Mouse (Mus musculus): ENCODE results near the gene Camk1d. TPM values are rescaled to one million over a fixed set of nuclear protein-coding genes. Genes with fewer than 3 reads are reported as not detected.
A peak's percentile ranks its signal among the peaks of the same experiment; 100 is the strongest.

Camk1d gene
- 1.3 and 2.4 TPM in 2 replicates for polyA plus RNA-seq (2014; fragmentation: Nextera tagmentation; extraction: Ambion mirVana)

GRCm38 (mm10) chr2:5714211-5715053 lies at the start of gene Camk1d:
TSS of gene Camk1d (minus strand) at chr2:5714515.
- Histone ChIP-seq H3K4me1 (ENCODE audit: control insufficient read depth, insufficient read depth, low read length) (peaks cover 5% of the 10 kb centered on the region; the same call in 1 of the 2 replicates), H3K36me3 (ENCODE audit: control insufficient read depth, insufficient read depth, low read length) (no peaks in the 10 kb centered on the region), H3K9ac (ENCODE audit: low read depth, low read length) (peak within 1 kb of the TSS; percentile 56; the same call in 1 of the 2 replicates), H3K4me2 (replicated peaks; ENCODE audit: low read depth, low read length) (peak within 1 kb of the TSS; percentile 96), H3K4me3 (ENCODE audit: low read length) (peak within 1 kb of the TSS; percentile 67), H3K27ac (ENCODE audit: low read depth, low read length) (no peak within 1 kb of the TSS), H3K9me3 (ENCODE audit: control insufficient read depth, low read length) (peaks cover 3% of the 10 kb centered on the region; the same call in 1 of the 2 replicates), H3K27me3 (ENCODE audit: control insufficient read depth, insufficient read depth, low read length) (peaks cover 13% of the 10 kb centered on the region)
- ATAC-seq (ENCODE audit: low FRiP score, low TSS enrichment) = peak; percentile 84
- 0% methylated on average over 72 of the region's 80 CpGs for WGBS

GRCm38 (mm10) chr2:5762031-5762430 lies 47.7 kb upstream of the Camk1d start:
- Histone ChIP-seq H3K27ac (ENCODE audit: low read depth, low read length) (no peak overlapping the region), H3K36me3 (ENCODE audit: control insufficient read depth, insufficient read depth, low read length) (no peaks in the 10 kb centered on the region), H3K9ac (ENCODE audit: low read depth, low read length) (no peak overlapping the region), H3K4me3 (ENCODE audit: low read length) (no peak overlapping the region), H3K4me1 (ENCODE audit: control insufficient read depth, insufficient read depth, low read length) (no peaks in the 10 kb centered on the region), H3K4me2 (replicated peaks; ENCODE audit: low read depth, low read length) (no peak overlapping the region), H3K9me3 (ENCODE audit: control insufficient read depth, low read length) (no peaks in the 10 kb centered on the region), H3K27me3 (ENCODE audit: control insufficient read depth, insufficient read depth, low read length) (no peaks in the 10 kb centered on the region)
- ATAC-seq (ENCODE audit: low FRiP score, low TSS enrichment) = no peak
- WGBS = 87% methylated on average over 3 of the region's 3 CpGs

- H3K27ac ChIP-seq (ENCODE audit: low read depth, low read length) = no peak overlapping the region
- H3K9me3 ChIP-seq (ENCODE audit: control insufficient read depth, low read length) = no peaks in the 10 kb centered on the region
- WGBS = 94% methylated on average over 8 of the region's 8 CpGs
- H3K4me3 ChIP-seq (ENCODE audit: low read length) = no peak overlapping the region
- H3K27me3 ChIP-seq (ENCODE audit: control insufficient read depth, insufficient read depth, low read length) = no peaks in the 10 kb centered on the region
- H3K4me1 ChIP-seq (ENCODE audit: control insufficient read depth, insufficient read depth, low read length) = no peaks in the 10 kb centered on the region
- no peaks in the 10 kb centered on the region for H3K36me3 ChIP-seq (ENCODE audit: control insufficient read depth, insufficient read depth, low read length)
- H3K4me2 ChIP-seq (replicated peaks; ENCODE audit: low read depth, low read length) = no peak overlapping the region
- no peak for ATAC-seq (ENCODE audit: low FRiP score, low TSS enrichment)
- no peak overlapping the region for H3K9ac ChIP-seq (ENCODE audit: low read depth, low read length)
Observed at GRCm38 (mm10) chr2:5760479-5761008, 46.2 kb upstream of the Camk1d start.

GRCm38 (mm10) chr2:5758569-5758968 lies 44.3 kb upstream of the Camk1d start:
- WGBS = 95% methylated on average over 2 of the region's 2 CpGs
- H3K9me3 ChIP-seq (ENCODE audit: control insufficient read depth, low read length) = no peaks in the 10 kb centered on the region
- H3K4me1 ChIP-seq (ENCODE audit: control insufficient read depth, insufficient read depth, low read length) = no peaks in the 10 kb centered on the region
- H3K36me3 ChIP-seq (ENCODE audit: control insufficient read depth, insufficient read depth, low read length) = no peaks in the 10 kb centered on the region
- ATAC-seq (ENCODE audit: low FRiP score, low TSS enrichment) = no peak
- H3K27me3 ChIP-seq (ENCODE audit: control insufficient read depth, insufficient read depth, low read length) = no peaks in the 10 kb centered on the region
- no peak overlapping the region for H3K9ac ChIP-seq (ENCODE audit: low read depth, low read length)
- H3K4me2 ChIP-seq (replicated peaks; ENCODE audit: low read depth, low read length) = no peak overlapping the region
- no peak overlapping the region for H3K27ac ChIP-seq (ENCODE audit: low read depth, low read length)
- no peak overlapping the region for H3K4me3 ChIP-seq (ENCODE audit: low read length)

GRCm38 (mm10) chr2:5750872-5751271 lies 36.6 kb upstream of the Camk1d start:
- no peaks in the 10 kb centered on the region for H3K9me3 ChIP-seq (ENCODE audit: control insufficient read depth, low read length)
- no peak overlapping the region for H3K9ac ChIP-seq (ENCODE audit: low read depth, low read length)
- WGBS = 87% methylated on average over 3 of the region's 3 CpGs
- H3K4me1 ChIP-seq (ENCODE audit: control insufficient read depth, insufficient read depth, low read length) = peaks cover 8% of the 10 kb centered on the region; the same call in 1 of the 2 replicates
- H3K36me3 ChIP-seq (ENCODE audit: control insufficient read depth, insufficient read depth, low read length) = no peaks in the 10 kb centered on the region
- H3K27ac ChIP-seq (ENCODE audit: low read depth, low read length) = no peak overlapping the region
- H3K27me3 ChIP-seq (ENCODE audit: control insufficient read depth, insufficient read depth, low read length) = no peaks in the 10 kb centered on the region
- no peak overlapping the region for H3K4me2 ChIP-seq (replicated peaks; ENCODE audit: low read depth, low read length)
- ATAC-seq (ENCODE audit: low FRiP score, low TSS enrichment) = no peak
- no peak overlapping the region for H3K4me3 ChIP-seq (ENCODE audit: low read length)

- Histone ChIP-seq H3K9ac (ENCODE audit: low read depth, low read length) (no peak overlapping the region), H3K27me3 (ENCODE audit: control insufficient read depth, insufficient read depth, low read length) (no peaks in the 10 kb centered on the region), H3K4me2 (replicated peaks; ENCODE audit: low read depth, low read length) (no peak overlapping the region), H3K9me3 (ENCODE audit: control insufficient read depth, low read length) (no peaks in the 10 kb centered on the region), H3K4me3 (ENCODE audit: low read length) (no peak overlapping the region), H3K27ac (ENCODE audit: low read depth, low read length) (no peak overlapping the region), H3K36me3 (ENCODE audit: control insufficient read depth, insufficient read depth, low read length) (no peaks in the 10 kb centered on the region), H3K4me1 (ENCODE audit: control insufficient read depth, insufficient read depth, low read length) (peaks cover 9% of the 10 kb centered on the region; the same call in 1 of the 2 replicates)
- ATAC-seq (ENCODE audit: low FRiP score, low TSS enrichment) = no peak
- 74% methylated on average over 6 of the region's 6 CpGs for WGBS
Observed at GRCm38 (mm10) chr2:5749210-5749609, 34.9 kb upstream of the Camk1d start.

- peaks cover 9% of the 10 kb centered on the region; the same call in 1 of the 2 replicates for H3K4me1 ChIP-seq (ENCODE audit: control insufficient read depth, insufficient read depth, low read length)
- H3K27ac ChIP-seq (ENCODE audit: low read depth, low read length) = no peak overlapping the region
- no peak for ATAC-seq (ENCODE audit: low FRiP score, low TSS enrichment)
- no peaks in the 10 kb centered on the region for H3K36me3 ChIP-seq (ENCODE audit: control insufficient read depth, insufficient read depth, low read length)
- no peak overlapping the region for H3K4me2 ChIP-seq (replicated peaks; ENCODE audit: low read depth, low read length)
- 90% methylated on average over 5 of the region's 5 CpGs for WGBS
- H3K27me3 ChIP-seq (ENCODE audit: control insufficient read depth, insufficient read depth, low read length) = no peaks in the 10 kb centered on the region
- no peaks in the 10 kb centered on the region for H3K9me3 ChIP-seq (ENCODE audit: control insufficient read depth, low read length)
- H3K9ac ChIP-seq (ENCODE audit: low read depth, low read length) = no peak overlapping the region
- no peak overlapping the region for H3K4me3 ChIP-seq (ENCODE audit: low read length)
Observed at GRCm38 (mm10) chr2:5747545-5748043, 33.3 kb upstream of the Camk1d start.

- H3K4me1 ChIP-seq (ENCODE audit: control insufficient read depth, insufficient read depth, low read length) = peaks cover 9% of the 10 kb centered on the region; the same call in 1 of the 2 replicates
- H3K27ac ChIP-seq (ENCODE audit: low read depth, low read length) = no peak overlapping the region
- H3K36me3 ChIP-seq (ENCODE audit: control insufficient read depth, insufficient read depth, low read length) = no peaks in the 10 kb centered on the region
- peak overlapping the region; percentile 35 for H3K4me2 ChIP-seq (replicated peaks; ENCODE audit: low read depth, low read length)
- no peaks in the 10 kb centered on the region for H3K27me3 ChIP-seq (ENCODE audit: control insufficient read depth, insufficient read depth, low read length)
- ATAC-seq (ENCODE audit: low FRiP score, low TSS enrichment) = peak; percentile 82
- H3K9ac ChIP-seq (ENCODE audit: low read depth, low read length) = no peak overlapping the region
- 22% methylated on average over 12 of the region's 12 CpGs for WGBS
- peak overlapping the region; percentile 18; the same call in 1 of the 2 replicates for H3K4me3 ChIP-seq (ENCODE audit: low read length)
- no peaks in the 10 kb centered on the region for H3K9me3 ChIP-seq (ENCODE audit: control insufficient read depth, low read length)
Observed at GRCm38 (mm10) chr2:5746529-5746928, 32.2 kb upstream of the Camk1d start.

GRCm38 (mm10) chr2:5743886-5744285 lies 29.6 kb upstream of the Camk1d start:
- no peaks in the 10 kb centered on the region for H3K9me3 ChIP-seq (ENCODE audit: control insufficient read depth, low read length)
- 39% methylated on average over 8 of the region's 8 CpGs for WGBS
- peak; percentile 76 for ATAC-seq (ENCODE audit: low FRiP score, low TSS enrichment)
- no peak overlapping the region for H3K4me2 ChIP-seq (replicated peaks; ENCODE audit: low read depth, low read length)
- H3K4me1 ChIP-seq (ENCODE audit: control insufficient read depth, insufficient read depth, low read length) = peaks cover 9% of the 10 kb centered on the region; the same call in 1 of the 2 replicates
- H3K27ac ChIP-seq (ENCODE audit: low read depth, low read length) = no peak overlapping the region
- H3K9ac ChIP-seq (ENCODE audit: low read depth, low read length) = no peak overlapping the region
- H3K27me3 ChIP-seq (ENCODE audit: control insufficient read depth, insufficient read depth, low read length) = no peaks in the 10 kb centered on the region
- no peaks in the 10 kb centered on the region for H3K36me3 ChIP-seq (ENCODE audit: control insufficient read depth, insufficient read depth, low read length)
- H3K4me3 ChIP-seq (ENCODE audit: low read length) = no peak overlapping the region

Data from kidney, embryonic 14.5 days (tissue).